Mouse (Mus musculus): ENCODE results near the gene Olfr1497.

- TF ChIP-seq CTCF (IDR thresholded peaks at IDR 0.05; ENCODE audit: insufficient read depth, low read depth, low read length) (no peak), POLR2A (IDR thresholded peaks at IDR 0.05; ENCODE audit: insufficient read depth, low read depth, low read length) (no peak)
These were observed 20.4 kb downstream of the Olfr1497 start, which contains the start of gene Olfr1496 for GRCm38 (mm10) chr19:13777578-13777977.

All from olfactory bulb, adult 2 months (tissue).